Mouse (Mus musculus) left cerebral cortex, postnatal 4 days (tissue): ENCODE measurements at regions not wholly inside any gene's neighbourhood (a gene's known extent, or its start where the extent isn't known, plus 50 kb on each side); places are given as distances from the start of the nearest gene placed in this dataset.

Experiments
- DNase-seq: peaks from one replicate; pipeline ENCODE4 v3.0.0-alpha.2; 2022
- intact Hi-C: fragments of 180-260 bp; cut with DNase I; formaldehyde crosslinking; loops from one replicate; pipeline ENCODE4 v1.15.1; 2025

DNA sequence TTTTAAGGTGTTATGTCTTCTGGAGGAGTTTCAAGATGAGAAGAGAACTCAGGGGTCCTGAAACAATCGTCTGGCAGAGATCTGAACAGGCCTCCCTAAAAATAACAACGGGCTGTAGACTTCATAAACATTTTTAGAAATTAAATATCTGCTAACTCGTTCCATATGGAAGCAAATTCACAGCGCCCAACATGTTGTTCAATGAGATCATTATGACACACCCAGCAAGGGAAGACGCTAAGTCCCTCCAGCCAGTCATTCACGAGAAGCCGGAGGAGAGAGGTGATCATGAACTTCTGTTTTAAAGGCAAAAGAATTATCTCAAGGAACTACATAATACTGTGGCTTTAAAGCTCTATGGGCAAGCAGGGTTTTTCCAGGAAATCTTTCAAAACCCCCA, 334.8 kb downstream of the Efna5 start:
- no peak for DNase-seq
- intact Hi-C loops, result no loop called here

DNA sequence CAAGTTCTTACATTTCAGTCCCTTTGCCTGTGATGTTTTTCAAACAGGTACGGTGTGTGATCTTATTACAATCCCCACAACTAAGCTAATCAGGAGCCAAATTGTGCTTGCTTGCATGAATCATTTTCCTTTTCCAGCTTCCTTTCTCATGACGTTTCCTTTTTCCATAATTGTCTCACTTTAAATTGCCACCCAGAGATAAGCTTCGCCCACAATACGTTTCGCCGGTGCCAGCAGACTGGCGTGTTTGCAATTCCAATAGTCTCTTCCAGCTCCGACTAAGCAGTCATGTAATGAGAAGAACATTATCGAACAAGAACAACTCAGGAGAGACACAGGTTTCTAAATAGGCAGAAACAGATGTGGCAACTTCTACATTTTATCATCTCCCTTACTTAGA, 335.8 kb downstream of the Efna5 start:
- no peak for DNase-seq
- intact Hi-C loops, result no loop called here

DNA sequence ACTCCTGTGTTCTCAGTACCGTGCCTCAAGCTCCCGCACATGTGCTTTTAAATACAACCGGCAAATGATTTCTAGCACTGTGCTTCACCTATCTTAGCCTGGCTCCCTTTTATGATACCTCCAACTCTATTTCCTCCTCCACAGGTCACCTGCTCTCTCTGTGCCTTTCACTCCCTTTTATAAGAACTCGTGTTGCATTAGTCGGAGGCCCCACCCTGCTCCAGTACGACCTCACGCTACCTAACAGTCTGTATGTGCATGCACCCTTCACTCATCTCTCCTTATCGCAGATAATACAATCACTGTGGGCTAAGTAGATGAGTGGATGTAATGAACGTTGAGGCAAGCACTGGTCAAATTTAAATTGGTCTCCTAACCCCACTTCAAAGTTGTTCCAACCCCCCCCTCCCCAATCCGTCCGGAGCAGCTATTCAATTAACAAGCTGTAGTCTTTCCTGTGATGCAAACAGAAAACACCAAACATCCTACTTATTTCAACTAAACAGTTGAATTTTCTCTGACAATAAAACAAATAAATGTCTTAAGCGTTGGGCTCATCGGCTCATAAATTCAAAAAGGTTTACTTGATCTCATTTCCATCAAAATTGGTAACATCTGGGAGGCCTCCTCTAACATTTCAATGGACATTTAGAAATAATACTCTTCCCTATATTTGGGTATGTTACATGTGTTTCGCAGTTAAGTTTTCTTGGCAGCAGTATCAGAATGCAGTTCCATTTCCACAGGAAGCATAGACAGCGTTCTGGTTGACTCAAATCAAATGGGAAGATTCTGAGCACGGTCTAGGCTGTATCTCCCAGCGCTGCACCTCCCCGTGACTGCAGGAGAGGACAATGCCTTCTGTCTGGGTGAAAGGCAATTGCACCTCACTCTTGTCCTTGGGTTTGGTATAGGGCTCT, 337.8 kb downstream of the Efna5 start:
- no peak for DNase-seq
- intact Hi-C loops, result no loop called here

DNA sequence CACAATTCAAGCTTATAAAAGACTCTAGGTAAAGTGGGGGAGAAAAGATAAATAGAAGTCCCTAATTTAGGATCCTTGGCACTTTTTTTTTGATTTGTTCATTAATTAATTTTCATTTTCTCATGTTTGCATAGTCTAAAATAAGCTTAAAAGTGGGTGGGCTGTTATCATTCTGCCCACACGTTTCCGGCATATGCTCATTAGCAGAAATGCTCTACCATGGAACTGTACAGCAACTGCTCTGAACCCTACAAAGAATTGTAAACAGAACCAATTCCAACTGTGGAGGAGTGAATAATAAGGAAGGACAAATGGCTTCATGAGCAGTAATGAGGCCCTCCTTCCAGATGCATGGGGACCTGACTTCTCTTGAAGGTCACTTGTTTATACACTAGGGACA, 351.2 kb downstream of the Efna5 start:
- intact Hi-C loops, result no loop called here
- DNase-seq, result no peak

DNA sequence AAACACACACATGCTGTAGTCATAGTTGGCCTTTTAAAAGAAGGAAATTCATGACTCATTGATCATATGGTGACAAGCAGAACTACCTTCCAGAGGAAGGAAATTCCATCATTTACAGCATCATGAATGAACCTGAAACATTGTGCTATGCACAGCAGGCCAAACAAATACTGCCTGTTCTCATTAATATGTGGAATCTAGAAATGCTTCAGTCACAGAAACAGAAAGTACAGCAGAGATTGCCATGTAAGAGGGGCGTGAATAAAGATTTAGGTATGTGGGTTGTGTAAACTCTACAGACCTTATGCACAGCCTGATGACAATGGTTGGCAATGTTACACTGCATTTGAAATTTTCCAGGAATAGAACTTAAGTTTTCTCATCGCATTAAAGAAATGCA, 353.6 kb downstream of the Efna5 start:
- intact Hi-C loops, result no loop called here

DNA sequence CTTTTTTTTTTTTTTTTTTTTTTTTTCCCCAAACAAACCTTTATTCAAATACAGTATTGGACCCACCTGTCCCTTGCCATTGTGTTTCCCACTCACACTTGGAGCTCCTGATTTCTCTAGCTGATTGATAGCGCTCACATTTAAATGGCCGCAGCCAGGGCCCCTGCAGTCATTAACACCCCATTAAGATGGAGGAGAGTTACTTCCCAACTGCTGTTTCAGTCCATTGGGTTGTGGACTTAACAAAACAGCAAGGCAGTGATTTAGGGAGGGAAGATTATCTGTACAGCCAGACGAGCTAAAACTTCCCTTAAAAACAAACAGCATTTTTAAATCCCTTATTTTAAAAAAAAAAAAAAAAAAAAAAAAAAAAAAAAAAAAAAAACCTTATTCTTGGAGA, 367.5 kb downstream of the Efna5 start:
- DNase-seq, result no peak
- intact Hi-C loops, result no loop called here

More for the DNA sequence above, 353.6 kb downstream of the Efna5 start:
- no peak for DNase-seq

DNA sequence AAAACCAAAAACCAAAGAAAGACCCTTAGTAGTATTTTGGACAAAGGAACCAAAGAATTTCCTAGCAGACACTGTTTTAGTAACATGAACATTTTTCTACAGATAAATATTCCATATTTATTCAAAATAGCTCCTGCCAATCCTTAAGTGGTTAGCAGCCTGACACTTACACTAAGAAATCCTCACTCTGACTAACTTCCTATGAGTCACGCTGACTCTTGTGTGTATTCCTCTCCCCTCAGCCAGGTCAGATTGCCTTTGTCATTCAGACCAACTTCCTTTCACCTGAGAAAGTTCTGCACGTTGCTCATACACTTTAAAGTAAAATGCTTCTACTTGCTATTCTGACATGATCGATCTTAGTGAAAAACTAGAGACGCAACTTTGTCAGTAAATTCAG, 370.9 kb downstream of the Efna5 start:
- intact Hi-C loops, result no loop called here

DNA sequence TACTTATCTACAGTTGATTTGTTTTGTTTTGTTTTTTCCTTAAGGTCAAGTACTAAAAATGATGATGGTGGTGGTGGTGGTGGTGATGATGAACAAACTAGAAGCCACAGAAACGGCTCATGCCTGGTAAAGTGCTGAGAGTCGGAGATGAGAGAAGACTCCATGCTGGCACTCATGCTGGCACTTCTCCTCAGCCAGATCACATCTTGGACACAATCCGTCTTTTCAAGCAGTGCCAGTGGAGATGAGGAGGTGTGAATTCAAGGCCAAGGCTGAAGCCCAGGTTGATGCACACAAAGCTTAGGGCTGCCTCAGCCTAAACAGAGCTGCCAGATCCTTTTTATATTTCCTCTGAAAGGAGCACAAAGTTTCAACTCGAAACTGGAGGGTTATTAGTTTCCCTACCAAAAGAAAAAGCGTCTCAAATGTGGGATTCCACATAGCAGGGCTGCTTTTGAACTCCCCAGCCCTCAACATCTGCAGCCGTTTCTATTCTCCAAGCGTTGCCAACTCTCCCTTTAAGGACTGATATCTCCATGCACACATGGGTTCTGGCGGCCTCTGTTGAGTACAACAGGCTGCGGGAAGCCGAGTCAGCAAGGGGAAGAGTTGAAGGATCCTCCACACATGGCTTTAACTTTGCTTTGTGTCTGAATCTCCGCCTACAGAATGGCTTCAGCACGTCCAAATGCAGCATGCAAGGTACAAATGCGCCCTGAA, 373.2 kb downstream of the Efna5 start:
- intact Hi-C loops, result no loop called here

More for the DNA sequence above, 370.9 kb downstream of the Efna5 start:
- no peak for DNase-seq

DNA sequence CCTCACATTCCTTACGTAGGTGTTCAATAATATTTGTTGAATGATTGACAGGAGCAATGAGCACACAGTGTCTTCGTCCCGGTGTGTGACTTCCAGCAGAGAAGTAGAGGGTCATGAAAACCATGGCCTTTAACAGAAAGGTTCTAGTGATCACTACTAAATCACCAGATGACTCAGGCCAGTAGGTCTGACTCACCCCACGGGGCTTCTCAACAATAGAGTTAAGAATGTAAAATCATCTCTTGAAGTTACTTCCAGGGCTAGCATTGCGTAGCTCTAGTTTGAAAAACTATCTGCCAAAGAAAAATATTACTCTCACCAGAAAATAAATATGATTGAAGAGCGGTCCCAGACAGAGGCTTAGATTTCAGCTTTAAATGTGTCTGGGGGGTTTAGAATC, 376.4 kb downstream of the Efna5 start:
- DNase-seq, result no peak
- intact Hi-C loops, result no loop called here

More for the DNA sequence above, 373.2 kb downstream of the Efna5 start:
- DNase-seq, result no peak

DNA sequence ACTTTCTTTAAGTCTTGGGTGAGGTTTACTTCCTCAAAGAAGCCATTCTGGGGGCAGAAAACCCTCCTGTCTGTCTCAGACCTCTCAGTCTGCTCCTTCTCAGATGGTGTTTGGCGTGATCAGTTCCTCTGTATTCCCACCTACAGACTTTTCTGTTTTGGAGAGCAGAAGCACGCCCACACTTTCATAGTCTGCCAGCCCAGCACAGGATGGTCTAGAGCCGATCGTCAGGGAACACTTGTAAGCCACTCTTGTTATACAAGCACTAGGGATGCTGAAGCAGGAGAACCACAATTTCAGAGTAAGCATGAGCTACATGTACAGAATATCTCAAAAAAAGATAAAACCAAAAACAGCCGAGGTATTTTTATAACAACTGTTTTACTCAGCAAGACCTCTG, 410.4 kb downstream of the Efna5 start:
- intact Hi-C loops, result no loop called here
- DNase-seq, result no peak

DNA sequence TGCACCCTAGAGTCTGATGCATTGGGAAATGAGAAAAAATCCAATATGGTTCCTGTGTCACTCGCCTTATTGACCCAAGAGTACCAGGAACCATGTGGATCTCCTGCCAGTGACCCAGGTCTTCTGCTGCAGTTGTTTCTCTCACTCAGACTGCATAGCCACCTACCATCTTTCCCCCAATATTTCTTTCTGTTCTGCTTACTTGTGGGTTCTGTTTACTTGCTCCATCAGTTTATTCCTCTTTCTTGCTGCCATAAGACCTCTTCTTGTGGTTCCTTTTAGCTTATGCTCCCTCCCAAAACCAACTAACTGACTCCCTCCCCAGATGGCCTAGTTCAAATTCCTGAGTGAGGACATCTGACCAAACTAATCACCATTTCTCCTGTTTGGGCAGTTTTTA, 411.8 kb downstream of the Efna5 start:
- intact Hi-C loops, result no loop called here
- no peak for DNase-seq

DNA sequence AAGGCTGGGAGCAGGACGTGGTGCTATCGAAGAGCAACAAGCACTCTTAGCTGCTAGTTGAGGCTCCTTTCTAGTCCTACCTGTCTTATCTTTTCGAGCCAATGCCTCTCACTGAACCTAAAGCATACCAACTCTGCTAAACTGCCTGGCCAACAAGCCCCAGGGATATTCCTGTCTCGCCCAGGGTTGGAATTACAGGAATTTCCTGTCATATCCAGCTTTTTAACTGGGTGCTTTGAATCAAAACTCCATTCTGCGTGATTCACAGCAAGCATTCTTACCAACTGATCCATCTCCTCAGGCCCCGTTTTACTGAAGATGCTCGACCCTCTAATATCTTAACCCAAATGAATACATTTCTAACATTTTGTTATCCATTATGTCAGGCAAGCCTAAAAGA, 412.3 kb downstream of the Efna5 start:
- DNase-seq, result no peak
- intact Hi-C loops, result no loop called here

DNA sequence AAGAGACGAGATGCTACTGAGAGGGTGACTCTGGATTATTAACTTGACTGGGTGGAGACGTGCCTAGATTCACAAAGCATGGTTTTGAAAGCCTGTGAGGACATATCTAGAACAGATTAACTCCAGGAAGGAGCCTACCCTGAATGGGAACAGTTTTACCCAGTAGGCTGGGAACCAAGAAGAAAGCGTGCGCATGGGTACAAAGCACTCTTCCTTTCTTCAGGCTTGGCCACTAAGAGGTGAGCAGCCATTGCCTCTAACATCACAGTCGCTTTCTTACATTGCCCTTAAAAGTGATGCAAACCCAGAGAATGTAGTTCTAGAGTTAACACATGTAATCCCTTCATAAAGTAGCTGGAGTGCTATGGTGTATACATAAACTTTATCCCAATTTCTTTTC, 414.0 kb downstream of the Efna5 start:
- DNase-seq, result no peak
- intact Hi-C loops, result no loop called here

DNA sequence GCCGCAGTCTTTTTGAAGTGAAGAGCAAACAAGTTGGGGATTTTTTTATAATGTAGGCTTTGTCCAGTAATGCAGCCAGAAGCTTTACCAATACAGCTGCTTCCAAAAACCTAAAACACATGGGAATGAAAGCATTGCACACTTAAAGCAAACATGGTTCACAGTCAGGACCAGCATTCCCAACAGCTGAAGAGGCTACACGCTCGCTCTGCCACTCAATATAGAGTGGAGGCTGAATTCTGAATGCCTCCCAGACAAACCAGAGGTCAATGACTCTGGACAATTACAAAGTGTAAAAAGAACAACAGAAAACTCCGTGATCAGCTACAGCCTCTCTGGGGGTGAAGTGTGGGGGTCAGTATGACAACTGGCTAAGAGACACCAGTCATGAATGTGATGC, 416.1 kb downstream of the Efna5 start:
- DNase-seq, result no peak
- intact Hi-C loops, result no loop called here

DNA sequence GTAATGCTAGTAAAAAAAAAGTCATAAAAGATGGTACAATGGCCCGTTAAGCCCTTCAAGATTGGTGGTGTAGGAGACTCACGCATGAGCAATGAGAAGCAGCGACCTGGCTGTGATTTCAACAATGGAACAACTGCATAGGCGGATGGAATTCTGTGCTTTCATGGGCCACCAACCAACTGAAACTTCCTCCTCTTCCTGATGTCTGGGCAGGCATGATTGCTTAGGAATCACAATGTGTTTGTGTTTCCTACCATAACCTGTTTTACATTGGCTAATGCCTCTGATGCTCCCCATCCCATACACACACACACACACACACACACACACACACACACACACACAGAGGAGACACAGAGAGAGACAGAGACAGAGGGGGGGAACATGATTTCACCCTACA, 416.9 kb downstream of the Efna5 start:
- intact Hi-C loops, result no loop called here

DNA sequence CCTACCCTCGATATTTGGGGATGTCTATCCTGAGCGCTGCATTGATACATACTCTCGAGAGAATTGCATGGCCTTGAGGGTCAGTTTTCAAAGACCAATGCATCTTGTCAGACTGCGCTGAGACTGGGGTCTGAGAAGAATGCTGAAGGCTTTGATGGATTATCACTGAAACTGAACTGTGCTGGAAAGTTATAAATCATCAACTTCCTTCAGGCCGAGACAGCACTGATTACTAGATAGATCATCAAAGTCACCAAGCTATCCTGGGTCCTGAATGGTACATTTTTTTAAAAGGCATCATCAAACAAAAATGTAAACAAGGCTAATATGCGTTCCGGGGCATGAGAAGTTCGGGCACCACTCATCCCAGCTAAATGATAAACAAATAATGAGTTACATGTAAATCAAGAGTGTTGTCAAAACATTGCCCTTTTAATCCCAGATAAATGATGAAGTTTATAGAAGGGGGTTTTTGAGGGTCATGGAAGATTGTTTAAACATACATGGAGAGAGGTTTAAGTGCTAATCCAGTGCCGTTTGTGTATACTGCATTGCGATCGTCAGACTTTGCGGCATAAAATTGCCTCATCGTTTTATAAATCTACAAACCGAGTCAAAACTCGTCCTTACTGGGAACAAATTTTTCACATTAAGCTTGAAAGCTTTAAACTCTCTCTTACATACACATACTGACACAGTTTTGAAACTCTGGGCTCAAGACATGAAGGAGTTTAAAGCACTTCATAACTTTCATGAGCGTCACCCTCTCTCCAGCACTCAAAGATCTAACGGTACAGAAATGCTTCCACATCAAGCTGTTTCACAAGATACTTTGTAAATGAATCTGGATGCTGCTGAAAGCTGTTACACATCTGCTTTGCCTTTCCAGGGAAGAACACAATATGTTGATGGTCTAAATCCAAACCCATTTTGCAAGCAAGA, 419.5 kb downstream of the Efna5 start:
- no peak for DNase-seq

More for the DNA sequence above, 416.9 kb downstream of the Efna5 start:
- no peak for DNase-seq

DNA sequence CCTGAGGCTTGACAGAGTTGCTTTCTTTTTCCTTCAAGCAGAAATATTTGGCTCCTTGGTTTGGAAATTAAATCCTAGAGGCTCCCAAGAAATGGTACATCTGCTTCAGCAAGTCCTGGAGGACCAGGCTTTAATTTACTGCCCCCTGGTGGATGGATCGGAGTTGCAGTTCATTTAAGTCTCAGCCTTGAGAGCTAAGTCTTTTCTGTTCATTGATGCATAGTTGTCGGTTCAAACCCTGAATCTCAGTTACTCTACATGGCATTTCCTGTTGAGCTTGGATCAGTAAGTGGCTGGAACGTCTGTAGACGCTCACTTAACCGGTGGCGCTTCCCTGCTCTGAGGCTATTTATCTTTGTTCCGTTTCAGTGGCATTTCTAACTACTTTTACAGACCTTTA, 422.2 kb downstream of the Efna5 start:
- peak; percentile 59 for DNase-seq

More for the DNA sequence above, 419.5 kb downstream of the Efna5 start:
- intact Hi-C loops, result no loop called here

DNA sequence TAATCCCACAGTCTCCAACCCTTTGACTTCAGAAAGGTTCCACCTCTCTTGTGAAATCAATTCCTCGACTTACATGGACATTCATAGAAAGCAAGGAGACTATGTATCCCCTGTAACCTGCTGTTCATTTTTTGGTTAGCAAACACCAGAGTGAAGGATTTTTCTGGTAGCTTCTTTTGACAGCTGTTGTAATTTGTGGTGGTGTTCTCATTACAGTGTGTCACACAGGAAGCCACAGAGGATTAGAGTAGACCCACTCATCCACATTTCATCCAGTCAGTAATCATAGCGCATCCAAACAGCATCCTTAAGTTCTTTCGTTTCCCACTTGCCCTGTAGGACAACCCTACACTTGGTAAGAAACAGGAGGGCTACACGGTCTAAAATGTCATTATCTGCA, 443.1 kb downstream of the Efna5 start:
- no peak for DNase-seq
- intact Hi-C loops, result no loop called here

More for the DNA sequence above, 422.2 kb downstream of the Efna5 start:
- intact Hi-C loops, result no loop called here

DNA sequence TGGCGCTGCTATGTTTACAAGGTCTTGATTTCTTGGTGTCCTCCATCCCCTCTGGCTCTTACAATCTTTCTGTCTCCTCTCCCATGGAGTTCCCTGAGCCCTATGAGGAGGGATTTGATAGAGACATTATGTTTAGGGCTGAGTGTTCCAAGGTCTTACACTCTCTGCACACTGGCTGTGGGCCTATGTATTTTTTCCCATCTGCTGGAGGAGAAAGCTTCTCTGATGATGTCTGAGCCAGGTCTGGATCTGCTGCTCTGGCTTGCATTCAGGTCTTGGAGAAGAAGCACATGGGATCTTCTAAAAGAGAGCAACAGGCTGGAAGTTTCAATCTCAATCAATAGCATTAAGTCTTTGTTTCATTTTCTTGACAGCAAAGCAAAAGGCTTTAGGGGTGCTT, 445.1 kb downstream of the Efna5 start:
- intact Hi-C loops, result no loop called here
- no peak for DNase-seq

DNA sequence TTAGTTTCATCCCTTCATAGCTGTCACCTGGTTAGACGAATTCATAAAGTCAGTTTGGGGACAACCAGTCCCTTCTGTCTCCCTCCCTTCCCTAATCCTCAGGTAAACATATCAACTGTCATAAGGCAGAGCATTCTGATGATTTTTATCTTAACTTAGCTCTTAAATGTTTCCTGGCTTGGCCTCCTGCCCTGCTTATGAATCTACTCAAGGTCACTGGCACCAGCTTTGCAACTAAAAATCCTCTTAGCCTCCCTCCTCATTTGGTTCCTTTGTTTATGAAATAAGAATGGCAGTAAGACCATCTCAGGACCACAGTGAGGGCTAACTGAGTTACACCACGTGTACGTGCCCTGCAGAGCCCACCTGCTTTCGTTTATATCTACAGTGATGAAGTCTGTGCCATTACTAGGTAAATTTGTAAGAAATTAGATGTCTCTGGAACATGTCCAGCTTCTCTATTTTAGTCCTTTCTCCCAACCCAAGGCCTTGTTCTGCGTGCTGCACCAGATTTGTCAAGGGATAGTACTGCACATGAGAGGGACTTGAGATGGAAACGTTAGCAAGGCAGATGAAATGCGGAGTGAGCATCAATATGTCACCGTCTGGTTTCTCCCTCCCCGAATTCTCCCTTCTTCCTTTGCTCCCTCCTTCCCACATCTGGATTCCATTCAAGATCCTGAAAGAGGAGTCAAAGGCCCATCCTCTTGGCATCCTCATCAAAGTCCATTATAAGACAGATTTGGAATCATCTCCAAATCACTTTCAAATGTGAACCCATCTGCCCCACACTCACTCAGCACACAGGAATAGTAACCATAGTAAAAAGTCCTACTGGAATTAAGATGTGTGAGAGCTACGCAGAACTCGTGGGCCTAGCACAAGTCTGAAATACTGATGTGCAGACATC, 457.4 kb downstream of the Efna5 start:
- intact Hi-C loops, result no loop called here
- no peak for DNase-seq
